Mouse (Mus musculus): ENCODE measurements around the gene Pbxip1. TPM values are rescaled to one million over a fixed set of nuclear protein-coding genes. Genes with fewer than 3 reads are reported as not detected.
A peak's percentile ranks its signal among the peaks of the same experiment; 100 is the strongest.

Pbxip1 gene
- total RNA-seq, 2 experiments from 2014 or later, result 38.9 to 41.8 TPM

DNA sequence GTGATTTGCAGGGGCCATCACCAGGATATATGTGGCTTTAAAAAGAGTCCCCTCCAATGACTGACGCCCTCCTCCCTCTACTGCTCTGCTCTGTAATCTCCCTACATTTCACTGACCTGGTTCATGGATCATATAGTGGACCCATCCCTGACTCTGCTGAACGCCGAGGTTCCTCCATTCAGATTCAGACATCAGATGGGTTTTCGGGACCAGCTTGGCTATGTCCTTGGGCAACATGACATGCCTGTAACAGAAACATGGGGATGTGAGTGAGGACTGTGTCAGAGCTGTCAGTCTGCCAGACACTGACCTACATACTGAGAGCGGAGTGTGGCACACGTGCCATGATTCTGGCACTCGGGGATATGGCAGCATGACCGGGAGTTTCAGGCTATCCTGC lies 20.3 kb upstream of the Pbxip1 start:
- H3K4me3 ChIP-seq, result no peak overlapping the region
- H3K27ac ChIP-seq, result no peak overlapping the region
- DNase-seq (ENCODE audit: low spot score in 2 of 2), result no peak
- no peak for TF ChIP-seq CTCF (conservative IDR thresholded peaks at IDR 0.05)

GRCm38 (mm10) chr3:89417131-89417530 lies 19.4 kb upstream of the Pbxip1 start:
- Histone ChIP-seq H3K4me3 (no peak overlapping the region), H3K27ac (no peak overlapping the region)
- no peak for DNase-seq (ENCODE audit: low spot score in 2 of 2)
- no peak for TF ChIP-seq CTCF (conservative IDR thresholded peaks at IDR 0.05)

DNA sequence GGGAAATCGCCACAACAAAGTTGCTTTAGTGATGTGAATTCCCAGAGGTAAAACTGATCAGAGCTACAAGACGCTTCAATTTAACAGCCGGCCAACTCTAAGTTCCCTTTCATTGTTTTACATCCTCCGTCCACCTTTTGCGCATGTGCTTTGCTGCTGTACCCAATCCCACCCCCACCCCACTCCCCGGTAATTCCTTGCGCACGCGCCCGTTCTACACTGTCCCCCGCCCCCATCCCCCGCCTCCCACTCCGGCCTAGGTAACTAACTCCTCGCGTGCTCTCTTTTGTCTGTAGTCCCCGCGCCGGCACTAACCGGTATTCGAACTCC lies 18.7 kb upstream of the Pbxip1 start:
- no peak for DNase-seq (ENCODE audit: low spot score in 2 of 2)
- Histone ChIP-seq H3K27ac (no peak overlapping the region), H3K4me3 (peak overlapping the region; percentile 82)
- TF ChIP-seq CTCF (conservative IDR thresholded peaks at IDR 0.05), result no peak

DNA sequence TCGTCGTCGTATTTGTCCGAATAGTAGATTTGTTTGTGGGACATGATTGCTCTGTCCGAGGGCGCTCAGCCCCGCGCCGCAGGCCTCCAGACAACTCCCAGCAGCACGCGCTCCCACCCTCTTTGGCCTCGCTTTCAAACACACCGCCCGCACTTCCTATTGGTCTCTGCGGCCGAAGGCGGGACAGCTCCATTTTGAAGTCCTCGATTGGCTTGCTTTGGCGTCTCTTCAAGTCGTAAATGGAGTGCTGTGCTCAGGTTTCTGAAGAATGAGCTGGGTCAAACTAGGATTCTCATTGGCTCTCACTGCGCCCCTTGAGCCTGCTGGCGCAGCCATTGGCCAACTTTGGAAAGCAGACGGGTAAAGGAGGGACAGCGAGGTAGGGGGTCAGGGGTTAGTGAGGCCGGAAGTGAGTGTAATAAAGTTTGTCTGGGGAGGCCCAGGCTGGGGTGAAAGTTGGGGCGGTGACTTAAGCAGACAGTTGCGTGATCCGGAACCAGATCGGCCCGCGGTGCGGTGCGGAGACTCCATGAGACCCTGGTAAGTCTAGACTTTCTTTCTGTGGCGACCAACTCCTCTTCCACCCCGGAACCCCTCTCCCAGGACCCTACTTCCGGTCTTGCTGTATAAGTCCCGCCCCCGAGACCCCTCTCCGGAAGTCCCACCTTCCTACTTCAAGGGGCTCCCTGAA lies 18.2 kb upstream of the Pbxip1 start, which contains the start of the genes Cks1b and Shc1:
Gene Cks1b, minus strand, starts transcription at position 214 of the 691 bp plus-strand sequence.
Gene Shc1, plus strand, starts transcription at position 274 of the 691 bp plus-strand sequence.
- H3K27ac ChIP-seq, result peak within 1 kb of the TSS; percentile 87
- DNase-seq (ENCODE audit: low spot score in 2 of 2), result peak; percentile 87 to 96
- 0 out of 2 replicates have a peak, but pooled peaks have one; percentile 21 for TF ChIP-seq CTCF (conservative IDR thresholded peaks at IDR 0.05)
- H3K4me3 ChIP-seq, result peak within 1 kb of the TSS; percentile 82

DNA sequence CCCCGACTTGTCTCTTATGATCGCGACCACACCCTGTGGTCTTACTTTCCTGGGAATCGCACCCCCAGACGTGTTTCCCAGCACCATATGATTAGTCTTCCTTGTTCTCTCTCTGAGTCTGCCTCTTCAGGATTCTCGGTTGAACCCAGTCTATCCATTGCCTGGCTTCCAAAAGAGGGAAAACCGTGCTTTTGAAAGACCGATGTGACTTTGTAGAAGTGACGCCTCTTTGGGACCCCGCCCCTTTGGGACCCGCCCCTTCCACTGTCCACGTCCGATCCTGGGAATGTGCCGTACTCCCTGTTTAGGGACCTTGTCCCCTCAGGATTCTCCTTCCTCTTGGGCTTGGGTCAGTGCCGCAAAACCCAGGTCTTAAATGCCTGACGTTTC lies 17.6 kb upstream of the Pbxip1 start:
- DNase-seq (ENCODE audit: low spot score in 2 of 2), result no peak
- TF ChIP-seq CTCF (conservative IDR thresholded peaks at IDR 0.05), result no peak
- H3K4me3 ChIP-seq, result peak overlapping the region; percentile 82
- peak overlapping the region; percentile 87 for H3K27ac ChIP-seq

- DNase-seq (ENCODE audit: low spot score in 2 of 2), result no peak
- H3K4me3 ChIP-seq, result peak overlapping the region; percentile 82
- no peak for TF ChIP-seq CTCF (conservative IDR thresholded peaks at IDR 0.05)
- peak overlapping the region; percentile 87 for H3K27ac ChIP-seq
Measured at GRCm38 (mm10) chr3:89419571-89419970, 16.9 kb upstream of the Pbxip1 start.

DNA sequence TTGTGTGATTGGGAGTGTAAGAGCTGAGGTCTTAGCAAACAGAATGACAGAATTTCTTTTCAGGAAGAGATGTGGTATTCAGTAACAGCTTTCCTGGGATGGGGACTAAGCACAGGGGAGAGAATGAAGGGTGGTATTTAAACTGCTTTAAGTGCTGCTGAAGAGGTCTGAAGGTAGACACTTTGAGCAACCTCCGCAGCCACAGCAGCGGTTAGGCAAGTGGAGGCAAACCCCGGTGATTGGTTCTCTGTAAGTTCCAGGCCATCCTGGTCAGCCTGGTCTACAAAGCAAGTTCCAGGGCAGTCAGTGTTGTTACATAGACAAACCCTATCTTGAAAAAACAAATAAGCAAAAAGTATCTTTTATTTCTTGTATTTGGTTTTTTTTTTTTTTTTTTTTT lies 16.5 kb upstream of the Pbxip1 start:
- TF ChIP-seq CTCF (conservative IDR thresholded peaks at IDR 0.05), result no peak
- DNase-seq (ENCODE audit: low spot score in 2 of 2), result no peak
- peak overlapping the region; percentile 82; the same call in 1 of the 2 replicates for H3K4me3 ChIP-seq
- peak overlapping the region; percentile 87 for H3K27ac ChIP-seq

DNA sequence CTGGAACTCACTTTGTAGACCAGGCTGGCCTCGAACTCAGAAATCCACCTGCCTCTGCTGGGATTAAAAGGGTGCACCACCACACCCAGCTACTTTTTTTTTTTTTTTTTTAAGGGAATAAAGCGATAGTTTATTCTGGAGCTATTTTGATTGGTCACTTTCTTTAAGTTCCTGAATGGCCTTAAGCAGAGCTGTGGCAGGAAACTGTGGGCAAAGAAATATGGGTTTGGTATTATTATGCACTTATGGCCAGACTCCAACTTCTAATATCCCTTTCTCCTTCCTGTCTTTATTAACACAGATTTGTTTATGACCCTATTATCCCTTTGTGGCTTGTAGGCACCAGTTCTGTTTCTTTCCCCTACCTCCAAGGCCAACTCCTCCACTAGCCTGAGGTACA lies 16.1 kb upstream of the Pbxip1 start:
- TF ChIP-seq CTCF (conservative IDR thresholded peaks at IDR 0.05), result no peak
- Histone ChIP-seq H3K27ac (peak overlapping the region; percentile 68; the same call in 1 of the 2 replicates), H3K4me3 (no peak overlapping the region)
- no peak for DNase-seq (ENCODE audit: low spot score in 2 of 2)

DNA sequence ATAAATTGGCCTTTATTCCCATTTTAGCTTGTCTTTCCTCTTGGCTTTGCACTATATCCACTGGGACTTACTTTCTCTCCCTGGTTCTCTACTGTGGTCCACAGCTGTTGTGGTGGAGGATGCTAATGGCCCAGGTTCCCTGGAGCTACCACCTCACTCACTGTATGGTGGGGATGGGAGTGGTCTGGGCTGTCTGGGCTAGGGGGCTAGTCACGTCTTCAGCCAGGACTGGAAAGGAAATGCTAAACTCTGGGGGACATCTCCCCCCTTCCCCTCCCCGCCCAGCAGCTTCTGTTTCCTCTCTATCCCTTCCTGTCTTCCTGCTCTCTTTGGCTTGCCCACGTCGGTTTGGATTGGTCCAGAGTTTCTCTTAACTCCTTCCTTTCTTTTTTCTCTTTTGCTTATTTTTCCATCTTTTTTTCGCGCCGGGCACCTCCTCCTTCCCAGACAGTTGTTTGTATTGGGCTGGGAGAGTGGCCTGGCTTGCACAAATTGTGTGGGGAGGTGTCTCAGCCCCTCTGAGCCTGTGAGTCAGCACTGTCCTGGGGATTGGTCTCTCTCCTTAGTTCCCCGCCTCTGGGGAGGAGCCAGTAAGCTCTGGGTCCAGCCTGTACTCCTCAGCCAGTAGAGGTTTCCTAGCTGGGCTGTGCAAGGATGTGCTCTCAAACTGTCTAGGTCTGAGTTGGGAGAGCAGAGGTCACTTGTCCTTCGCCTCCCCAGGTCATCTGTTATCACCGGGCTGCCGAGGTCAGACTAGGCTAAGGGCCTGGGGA lies 15.3 kb upstream of the Pbxip1 start:
- Histone ChIP-seq H3K27ac (peak overlapping the region; percentile 68), H3K4me3 (peak overlapping the region; percentile 53)
- peak; percentile 57 to 76 for DNase-seq (ENCODE audit: low spot score in 2 of 2)
- TF ChIP-seq CTCF (conservative IDR thresholded peaks at IDR 0.05), result no peak

GRCm38 (mm10) chr3:89421810-89422473 lies 14.6 kb upstream of the Pbxip1 start:
- no peak for DNase-seq (ENCODE audit: low spot score in 2 of 2)
- no peak for TF ChIP-seq CTCF (conservative IDR thresholded peaks at IDR 0.05)
- H3K27ac ChIP-seq, result peak overlapping the region; percentile 68
- H3K4me3 ChIP-seq, result peak overlapping the region; percentile 53

DNA sequence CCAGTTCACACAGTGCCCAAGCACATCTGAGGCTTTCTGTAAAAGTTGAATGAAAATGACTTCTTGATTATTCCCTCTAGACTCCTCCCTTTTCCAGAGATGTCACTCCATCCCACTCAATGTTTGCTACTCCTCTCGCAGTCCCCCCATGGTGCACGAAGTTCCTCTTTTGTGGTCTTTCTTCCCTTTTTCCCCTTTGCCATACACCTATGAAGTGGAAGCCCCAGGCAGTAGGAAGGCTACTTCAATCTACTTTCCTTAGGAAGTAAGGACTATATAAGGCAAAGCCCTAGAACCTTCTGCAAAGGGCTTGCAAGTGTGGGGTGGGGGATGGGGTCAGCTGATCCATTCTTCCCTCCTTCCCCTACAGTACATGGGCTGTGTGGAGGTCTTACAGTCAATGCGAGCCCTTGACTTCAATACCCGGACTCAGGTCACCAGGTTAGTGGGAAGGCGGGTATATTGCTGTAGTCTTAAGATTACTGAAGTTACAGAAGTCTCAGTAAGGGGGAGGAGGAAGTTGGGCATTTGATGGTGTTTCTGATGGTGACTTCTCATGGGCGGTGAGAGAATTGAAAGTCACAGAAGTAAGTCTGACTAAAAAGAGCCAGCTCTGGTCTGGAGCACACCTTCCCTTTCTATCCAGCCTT lies 13.8 kb upstream of the Pbxip1 start:
- DNase-seq (ENCODE audit: low spot score in 2 of 2), result no peak
- no peak for TF ChIP-seq CTCF (conservative IDR thresholded peaks at IDR 0.05)
- Histone ChIP-seq H3K4me3 (no peak overlapping the region), H3K27ac (no peak overlapping the region)

DNA sequence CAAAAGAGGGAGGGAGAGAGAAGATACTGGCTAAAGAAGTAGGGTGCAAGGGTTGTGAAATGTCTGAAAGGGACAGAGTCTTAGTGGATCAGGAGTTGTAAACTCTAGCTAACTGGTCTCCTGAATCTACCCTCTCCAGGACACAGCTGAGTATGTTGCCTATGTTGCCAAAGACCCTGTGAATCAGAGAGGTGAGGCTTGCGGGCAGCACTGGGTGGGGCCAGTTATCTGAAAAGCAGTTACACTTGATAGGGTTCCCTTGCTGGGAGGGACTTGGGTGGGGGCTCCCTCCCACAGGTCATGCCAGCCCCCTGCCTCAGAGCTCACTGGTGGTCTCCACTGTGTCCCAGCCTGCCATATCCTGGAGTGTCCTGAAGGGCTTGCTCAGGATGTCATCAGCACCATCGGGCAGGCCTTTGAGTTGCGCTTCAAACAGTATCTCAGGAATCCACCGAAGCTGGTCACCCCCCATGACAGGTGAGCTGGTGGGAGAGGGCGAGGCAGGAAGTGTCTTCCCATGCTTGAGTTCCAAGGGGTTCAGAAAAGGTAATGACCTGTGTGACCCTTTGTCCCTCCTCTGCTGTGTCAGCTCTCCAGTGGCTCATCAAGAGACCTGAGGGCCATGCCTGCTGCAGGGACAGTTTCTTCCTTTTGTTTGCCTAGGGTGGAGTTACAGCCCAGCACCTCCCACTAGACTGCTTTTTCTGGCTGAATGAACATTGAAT lies 11.9 kb upstream of the Pbxip1 start:
- DNase-seq (ENCODE audit: low spot score in 2 of 2), result no peak
- no peak for TF ChIP-seq CTCF (conservative IDR thresholded peaks at IDR 0.05)
- Histone ChIP-seq H3K4me3 (no peak overlapping the region), H3K27ac (no peak overlapping the region)
